In the genomic region with DNA sequence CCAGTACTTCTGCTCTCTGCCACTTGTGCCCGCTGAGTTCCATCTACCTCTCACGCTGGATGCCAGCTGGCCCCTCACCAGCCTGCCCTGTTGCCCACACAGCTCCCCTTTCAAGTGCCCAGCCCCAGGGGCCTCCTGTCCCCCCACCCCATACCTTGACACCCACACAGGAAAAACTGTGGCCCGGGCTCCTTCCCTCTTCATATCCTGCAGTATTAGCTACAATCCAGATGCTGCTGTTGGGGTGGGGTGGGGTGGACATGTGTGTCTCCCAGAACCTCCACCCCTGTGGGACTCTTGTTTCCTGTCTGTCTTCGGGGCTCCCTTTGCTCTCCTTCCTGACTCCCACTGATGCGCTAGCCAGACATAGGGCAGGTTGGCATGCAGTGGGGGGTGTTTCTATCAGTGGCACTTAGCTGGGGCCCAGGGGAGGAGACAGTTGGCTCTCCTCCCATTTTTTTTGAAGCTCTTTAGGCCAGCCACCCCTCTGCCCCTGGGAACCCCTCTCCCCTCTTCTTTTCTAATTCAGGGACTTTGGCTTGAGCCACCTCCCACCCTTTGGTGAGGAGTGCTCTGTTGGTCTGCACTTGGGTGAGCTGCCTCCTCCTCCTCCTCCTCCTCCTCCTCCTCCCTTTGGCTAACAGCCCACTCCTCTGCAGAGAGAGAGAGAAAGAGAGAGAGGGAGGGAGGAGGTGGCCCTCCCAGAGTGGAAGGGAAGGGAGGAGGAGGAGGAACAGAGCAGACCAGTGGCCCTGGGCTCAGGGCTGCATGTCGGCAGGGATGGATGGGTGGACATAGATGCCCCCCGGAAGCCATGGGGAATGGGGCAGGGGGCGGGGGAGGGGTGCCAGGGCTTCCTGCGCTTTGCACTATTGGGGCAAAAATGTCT, we compare ENCODE assay signal across 8 mouse cellular contexts. TPM values are rescaled to one million over a fixed set of nuclear protein-coding genes. Genes with fewer than 3 reads are reported as not detected.
DNase-seq lines count a peak whose midpoint lies in the region; ATAC-seq and TF ChIP-seq lines count a peak whose summit lies in the region.

No protein-coding gene starts in this region.

- H3K4me3 ChIP-seq in heart, embryonic 11.5 days (ENCODE audit: low read depth, low read length) = no peak overlapping the region
- H3K4me3 ChIP-seq in kidney, adult 2 months (ENCODE audit: insufficient read depth, low read depth, low read length) = no peak overlapping the region
- no peak overlapping the region for H3K4me3 ChIP-seq in midbrain, embryonic 15.5 days

- DNase-seq in adrenal gland, adult (ENCODE audit: inconsistent age in 2 of 2, low spot score in 1 of 2) = peak; percentile 25 to 71
- DNase-seq in adrenal gland, postnatal 36 days = no peak
- peak; percentile 32 to 54 for DNase-seq in cerebellum, postnatal 25 days
- DNase-seq in kidney, adult 2 months = peak; percentile 41
- no peak for DNase-seq in frontal cortex, postnatal 10 days (ENCODE audit: low spot score in 2 of 2)
- DNase-seq in right cerebral cortex, adult 18-20 months = no peak

- no peak for TF ChIP-seq CTCF in kidney, adult 2 months (conservative IDR thresholded peaks at IDR 0.05; ENCODE audit: insufficient read depth, insufficient read length, low read depth, low read length)

- H3K36me3 ChIP-seq in heart, embryonic 11.5 days (ENCODE audit: control insufficient read depth, insufficient read depth, low read length) = peaks cover 25% of the 10 kb centered on the region
- H3K36me3 ChIP-seq in kidney, adult 2 months (ENCODE audit: control insufficient read depth, insufficient read depth, low read length) = peaks cover 21% of the 10 kb centered on the region
- H3K36me3 ChIP-seq in midbrain, embryonic 15.5 days (replicated peaks) = peaks cover 46% of the 10 kb centered on the region

- TF ChIP-seq POLR2A in kidney, adult 2 months (IDR thresholded peaks at IDR 0.05; ENCODE audit: low read depth, low read length) = no peak

- ATAC-seq in heart, embryonic 11.5 days (replicated peaks; ENCODE audit: insufficient number of reproducible peaks, low FRiP score, low TSS enrichment) = 0 out of 2 replicates have a peak, but pooled peaks have one; percentile 8
- no peak for ATAC-seq in midbrain, embryonic 15.5 days (replicated peaks)

- H3K27ac ChIP-seq in heart, embryonic 11.5 days (ENCODE audit: low read depth, low read length) = peak overlapping the region; percentile 62
- H3K27ac ChIP-seq in kidney, adult 2 months (ENCODE audit: insufficient read depth, low read depth, low read length) = no peak overlapping the region
- peak overlapping the region; percentile 67 for H3K27ac ChIP-seq in midbrain, embryonic 15.5 days

- no peaks in the 10 kb centered on the region for H3K9me3 ChIP-seq in heart, embryonic 11.5 days (replicated peaks; ENCODE audit: control insufficient read depth, low read length)
- no peaks in the 10 kb centered on the region for H3K9me3 ChIP-seq in midbrain, embryonic 15.5 days

- H3K4me2 ChIP-seq in heart, embryonic 11.5 days = peak overlapping the region; percentile 22
- H3K4me2 ChIP-seq in midbrain, embryonic 15.5 days = no peak overlapping the region

- WGBS in heart, embryonic 11.5 days (ENCODE audit: insufficient replicate concordance) = 51% methylated on average over 9 of the region's 9 CpGs
- WGBS in kidney, adult 2 months = 51% methylated on average over 9 of the region's 9 CpGs
- 48% methylated on average over 9 of the region's 9 CpGs for WGBS in midbrain, embryonic 15.5 days

- 0 out of 2 replicates have a peak overlapping the region, but pooled peaks have one; percentile 1 for H3K9ac ChIP-seq in heart, embryonic 11.5 days (ENCODE audit: low read depth, low read length)
- no peak overlapping the region for H3K9ac ChIP-seq in midbrain, embryonic 15.5 days

- H3K4me1 ChIP-seq in heart, embryonic 11.5 days (ENCODE audit: control insufficient read depth, insufficient read depth, low read length) = peaks cover 51% of the 10 kb centered on the region
- peaks cover 5% of the 10 kb centered on the region; the same call in 1 of the 2 replicates for H3K4me1 ChIP-seq in kidney, adult 2 months (ENCODE audit: control insufficient read depth, insufficient read depth, low read length)
- H3K4me1 ChIP-seq in midbrain, embryonic 15.5 days = peaks cover 38% of the 10 kb centered on the region

- no peaks in the 10 kb centered on the region for H3K27me3 ChIP-seq in heart, embryonic 11.5 days (ENCODE audit: control insufficient read depth, insufficient read depth, low read length)
- no peaks in the 10 kb centered on the region for H3K27me3 ChIP-seq in kidney, adult 2 months (replicated peaks; ENCODE audit: control insufficient read depth, insufficient read depth, low read length)
- H3K27me3 ChIP-seq in midbrain, embryonic 15.5 days (replicated peaks) = no peaks in the 10 kb centered on the region

RNA-seq across cellular contexts. Expression of a gene that starts 9.5 kb away (rescaled TPM):
- 100 to 1,000 TPM; 116 to 171 TPM for total RNA-seq in adrenal gland, postnatal 36 days (2021)
- polyA plus RNA-seq in heart, embryonic 11.5 days (2014; fragmentation: Nextera tagmentation; extraction: Ambion mirVana) = 5.6 and 6.4 TPM in 2 replicates
- 140 and 155 TPM in 2 replicates for polyA plus RNA-seq in kidney, adult 2 months (2012; rRNA removed)
- 3.4 and 3.9 TPM in 2 replicates for polyA plus RNA-seq in midbrain, embryonic 15.5 days (2015; fragmentation: Nextera tagmentation; extraction: Ambion mirVana)

RNA-seq across cellular contexts. Expression of a gene that starts 25.2 kb away (rescaled TPM):
- total RNA-seq in adrenal gland, postnatal 36 days (2021) = 10 to 100 TPM; 69.2 to 91.7 TPM
- polyA plus RNA-seq in heart, embryonic 11.5 days (2014; fragmentation: Nextera tagmentation; extraction: Ambion mirVana) = 32.2 and 35.7 TPM in 2 replicates
- polyA plus RNA-seq in kidney, adult 2 months (2012; rRNA removed) = 92.7 and 97.2 TPM in 2 replicates
- polyA plus RNA-seq in midbrain, embryonic 15.5 days (2015; fragmentation: Nextera tagmentation; extraction: Ambion mirVana) = 151 and 158 TPM in 2 replicates

RNA-seq across cellular contexts. Expression of a gene that starts 29.7 kb away (rescaled TPM):
- total RNA-seq in adrenal gland, postnatal 36 days (2021) = 100 to 1,000 TPM in 1 of 2 experiments, 10 to 100 TPM in 1; 94.2 to 106 TPM
- 15.9 and 17.1 TPM in 2 replicates for polyA plus RNA-seq in heart, embryonic 11.5 days (2014; fragmentation: Nextera tagmentation; extraction: Ambion mirVana)
- 23.5 and 24.5 TPM in 2 replicates for polyA plus RNA-seq in kidney, adult 2 months (2012; rRNA removed)
- 33.2 and 33.6 TPM in 2 replicates for polyA plus RNA-seq in midbrain, embryonic 15.5 days (2015; fragmentation: Nextera tagmentation; extraction: Ambion mirVana)

RNA-seq across cellular contexts. Expression of a gene that starts 36.4 kb away (rescaled TPM):
- 10 to 100 TPM; 46.9 to 52.0 TPM for total RNA-seq in adrenal gland, postnatal 36 days (2021)
- polyA plus RNA-seq in heart, embryonic 11.5 days (2014; fragmentation: Nextera tagmentation; extraction: Ambion mirVana) = 31.6 and 42.1 TPM in 2 replicates
- 45.3 and 54.1 TPM in 2 replicates for polyA plus RNA-seq in kidney, adult 2 months (2012; rRNA removed)
- polyA plus RNA-seq in midbrain, embryonic 15.5 days (2015; fragmentation: Nextera tagmentation; extraction: Ambion mirVana) = 82.9 and 84.8 TPM in 2 replicates

RNA-seq across cellular contexts. Expression of a gene that starts 39.0 kb away (rescaled TPM):
- 10 to 100 TPM; 29.6 to 34.3 TPM for total RNA-seq in adrenal gland, postnatal 36 days (2021)
- polyA plus RNA-seq in heart, embryonic 11.5 days (2014; fragmentation: Nextera tagmentation; extraction: Ambion mirVana) = 22.2 and 28.5 TPM in 2 replicates
- polyA plus RNA-seq in kidney, adult 2 months (2012; rRNA removed) = 21.0 and 24.5 TPM in 2 replicates
- polyA plus RNA-seq in midbrain, embryonic 15.5 days (2015; fragmentation: Nextera tagmentation; extraction: Ambion mirVana) = 56.3 and 57.7 TPM in 2 replicates

Comparison
In these comparisons a context has a peak if more than half of its experiments do, and no peak if none do; other contexts are left out.
1. DNase-seq: peak in adrenal gland, adult (2 of 2), cerebellum, postnatal 25 days (2 of 2) and kidney, adult 2 months (single experiment); none in adrenal gland, postnatal 36 days (0 of 2), frontal cortex, postnatal 10 days (0 of 2) and right cerebral cortex, adult 18-20 months (single experiment).
2. RNA of a gene that starts 9.5 kb away (polyA plus RNA-seq): 140 to 155 TPM in kidney, adult 2 months; 5.6 to 6.4 TPM in heart, embryonic 11.5 days and 3.4 to 3.9 TPM in midbrain, embryonic 15.5 days; every median in the first group is over 10 times any median in the second.